Mouse (Mus musculus) neural tube, embryonic 13.5 days (tissue): ENCODE data around the gene Spata13. TPM values are rescaled to one million over a fixed set of nuclear protein-coding genes. Genes with fewer than 3 reads are reported as not detected.

ENCODE experiments used
- ATAC-seq: fragments of 200-750 bp; cut with Nextera tagmentation; 2 replicates; pipeline ENCODE4 v1.8.0; 2017; ENCODE audit warnings: low read depth, mild to moderate bottlenecking, moderate TSS enrichment, moderate library complexity
- H3K27ac ChIP-seq: fragments of 300-500 bp; sonication (generic); replicated peaks from 2 replicates; pipeline ENCODE4 v1.5.1; 2015; ENCODE audit warnings: moderate library complexity, mild to moderate bottlenecking, inconsistent platforms
- H3K27me3 ChIP-seq: fragments of 300-500 bp; sonication (generic); 2 replicates; pipeline ENCODE4 v1.6.1; 2015; ENCODE audit warnings: mild to moderate bottlenecking, inconsistent platforms
- H3K36me3 ChIP-seq: fragments of 300-500 bp; sonication (generic); 2 replicates; pipeline ENCODE4 v1.6.1; 2015; ENCODE audit warnings: mild to moderate bottlenecking, inconsistent platforms
- H3K4me1 ChIP-seq: fragments of 300-500 bp; sonication (generic); replicated peaks from 2 replicates; pipeline ENCODE4 v1.6.1; 2015; ENCODE audit warnings: inconsistent platforms
- H3K4me2 ChIP-seq: fragments of 300-500 bp; sonication (generic); 2 replicates; pipeline ENCODE4 v1.6.1; 2015; ENCODE audit warnings: inconsistent platforms, mild to moderate bottlenecking, moderate library complexity
- H3K4me3 ChIP-seq: fragments of 300-500 bp; sonication (generic); 2 replicates; pipeline ENCODE4 v1.5.1; 2015; ENCODE audit warnings: mild to moderate bottlenecking, inconsistent platforms
- H3K9ac ChIP-seq: fragments of 300-500 bp; sonication (generic); 2 replicates; pipeline ENCODE4 v1.6.1; 2015; ENCODE audit warnings: moderate library complexity, mild to moderate bottlenecking, inconsistent platforms
- H3K9me3 ChIP-seq: fragments of 300-500 bp; sonication (generic); 2 replicates; pipeline ENCODE4 v1.6.1; 2016; ENCODE audit warnings: inconsistent platforms
- WGBS: fragments of 180-500 bp; shearing (Covaris S2); methylation state at CpG from one replicate; pipeline ENCODE4 v1.1.7; 2015; 5-methylcytosine and 5-hydroxymethylcytosine counted together
- polyA plus RNA-seq: library from polyadenylated mRNA; unstranded; fragments of >200 nt; fragmentation: Nextera tagmentation; extraction: Ambion mirVana; gene quantifications from 2 replicates; pipeline ENCODE4 v1.2.1, GENCODE M21; 2015

The Spata13 gene
- polyA plus RNA-seq, 1 experiment from 2014 or later = 22.2 TPM

- no peaks in the 10 kb centered on the region for H3K27me3 ChIP-seq
- peak overlapping the region; percentile 33; the same call in 1 of the 2 replicates for H3K4me2 ChIP-seq
- no peak overlapping the region for H3K9ac ChIP-seq
- no peaks in the 10 kb centered on the region for H3K9me3 ChIP-seq
- H3K4me1 ChIP-seq = peaks cover 58% of the 10 kb centered on the region
- H3K36me3 ChIP-seq = peaks cover 6% of the 10 kb centered on the region; the same call in 1 of the 2 replicates
- no peak overlapping the region for H3K4me3 ChIP-seq
- no peak overlapping the region for H3K27ac ChIP-seq
- no peak for ATAC-seq
- WGBS = 75% methylated on average over 4 of the region's 4 CpGs
Measured at GRCm38 (mm10) chr14:60733706-60734105, 99.9 kb downstream of the Spata13 start.

GRCm38 (mm10) chr14:60735206-60735605 is 101.4 kb downstream of the Spata13 start:
- ATAC-seq = no peak
- no peaks in the 10 kb centered on the region for H3K36me3 ChIP-seq
- 65% methylated on average over 5 of the region's 5 CpGs for WGBS
- peaks cover 68% of the 10 kb centered on the region for H3K4me1 ChIP-seq
- H3K9me3 ChIP-seq = no peaks in the 10 kb centered on the region
- no peak overlapping the region for H3K4me3 ChIP-seq
- no peaks in the 10 kb centered on the region for H3K27me3 ChIP-seq
- H3K9ac ChIP-seq = no peak overlapping the region
- H3K4me2 ChIP-seq = no peak overlapping the region
- H3K27ac ChIP-seq = no peak overlapping the region

GRCm38 (mm10) chr14:60735848-60736547 is 102.2 kb downstream of the Spata13 start:
- Histone ChIP-seq H3K36me3 (no peaks in the 10 kb centered on the region), H3K27ac (peak overlapping the region; percentile 74), H3K9ac (no peak overlapping the region), H3K9me3 (no peaks in the 10 kb centered on the region), H3K4me1 (peaks cover 76% of the 10 kb centered on the region), H3K4me3 (no peak overlapping the region), H3K27me3 (no peaks in the 10 kb centered on the region), H3K4me2 (0 out of 2 replicates have a peak overlapping the region, but pooled peaks have one; percentile 10)
- 59% methylated on average over 13 of the region's 13 CpGs for WGBS
- no peak for ATAC-seq

- H3K4me1 ChIP-seq = peaks cover 83% of the 10 kb centered on the region
- peak overlapping the region; percentile 10; the same call in 1 of the 2 replicates for H3K4me2 ChIP-seq
- no peaks in the 10 kb centered on the region for H3K9me3 ChIP-seq
- no peaks in the 10 kb centered on the region for H3K36me3 ChIP-seq
- WGBS = 5% methylated on average over 4 of the region's 4 CpGs
- no peak overlapping the region for H3K4me3 ChIP-seq
- no peak for ATAC-seq
- H3K27ac ChIP-seq = peak overlapping the region; percentile 74
- no peaks in the 10 kb centered on the region for H3K27me3 ChIP-seq
- no peak overlapping the region for H3K9ac ChIP-seq
Measured at GRCm38 (mm10) chr14:60736591-60737192, 102.9 kb downstream of the Spata13 start.

GRCm38 (mm10) chr14:60737202-60737611 is 103.4 kb downstream of the Spata13 start:
- ATAC-seq = no peak
- no peaks in the 10 kb centered on the region for H3K9me3 ChIP-seq
- H3K4me2 ChIP-seq = no peak overlapping the region
- H3K9ac ChIP-seq = no peak overlapping the region
- H3K36me3 ChIP-seq = no peaks in the 10 kb centered on the region
- H3K27ac ChIP-seq = peak overlapping the region; percentile 74
- no peak overlapping the region for H3K4me3 ChIP-seq
- peaks cover 88% of the 10 kb centered on the region for H3K4me1 ChIP-seq
- WGBS = 19% methylated on average over 7 of the region's 7 CpGs
- no peaks in the 10 kb centered on the region for H3K27me3 ChIP-seq

GRCm38 (mm10) chr14:60738434-60738938 is 104.7 kb downstream of the Spata13 start:
- Histone ChIP-seq H3K36me3 (no peaks in the 10 kb centered on the region), H3K27ac (0 out of 2 replicates have a peak overlapping the region, but pooled peaks have one; percentile 23), H3K9ac (no peak overlapping the region), H3K27me3 (no peaks in the 10 kb centered on the region), H3K9me3 (no peaks in the 10 kb centered on the region), H3K4me1 (peaks cover 87% of the 10 kb centered on the region), H3K4me2 (no peak overlapping the region), H3K4me3 (no peak overlapping the region)
- 66% methylated on average over 10 of the region's 10 CpGs for WGBS
- ATAC-seq = no peak

- Histone ChIP-seq H3K27me3 (no peaks in the 10 kb centered on the region), H3K4me1 (peaks cover 80% of the 10 kb centered on the region), H3K27ac (peak overlapping the region; percentile 56; the same call in 1 of the 2 replicates), H3K9me3 (no peaks in the 10 kb centered on the region), H3K4me2 (no peak overlapping the region), H3K4me3 (no peak overlapping the region), H3K9ac (no peak overlapping the region), H3K36me3 (no peaks in the 10 kb centered on the region)
- 29% methylated on average over 6 of the region's 9 CpGs for WGBS
- no peak for ATAC-seq
Measured at GRCm38 (mm10) chr14:60739155-60739554, 105.4 kb downstream of the Spata13 start.

- H3K27ac ChIP-seq = peak overlapping the region; percentile 56; the same call in 1 of the 2 replicates
- 73% methylated on average over 12 of the region's 12 CpGs for WGBS
Measured at GRCm38 (mm10) chr14:60739616-60740015, 105.8 kb downstream of the Spata13 start.

GRCm38 (mm10) chr14:60740507-60740906 is 106.7 kb downstream of the Spata13 start:
- Histone ChIP-seq H3K4me2 (no peak overlapping the region), H3K9ac (no peak overlapping the region), H3K9me3 (no peaks in the 10 kb centered on the region), H3K27ac (no peak overlapping the region), H3K36me3 (no peaks in the 10 kb centered on the region), H3K4me1 (peaks cover 69% of the 10 kb centered on the region), H3K27me3 (no peaks in the 10 kb centered on the region), H3K4me3 (no peak overlapping the region)
- ATAC-seq = no peak
- 84% methylated on average over 5 of the region's 5 CpGs for WGBS

More at GRCm38 (mm10) chr14:60739616-60740015, 105.8 kb downstream of the Spata13 start:
- Histone ChIP-seq H3K9me3 (no peaks in the 10 kb centered on the region), H3K36me3 (no peaks in the 10 kb centered on the region), H3K4me2 (no peak overlapping the region), H3K27me3 (no peaks in the 10 kb centered on the region), H3K4me3 (no peak overlapping the region), H3K4me1 (peaks cover 78% of the 10 kb centered on the region), H3K9ac (no peak overlapping the region)
- ATAC-seq = no peak

- H3K9me3 ChIP-seq = no peaks in the 10 kb centered on the region
- no peak overlapping the region for H3K9ac ChIP-seq
- no peak overlapping the region for H3K4me2 ChIP-seq
- peak overlapping the region; percentile 63 for H3K27ac ChIP-seq
- no peak overlapping the region for H3K4me3 ChIP-seq
- no peaks in the 10 kb centered on the region for H3K36me3 ChIP-seq
- WGBS = 72% methylated on average over 8 of the region's 8 CpGs
- no peak for ATAC-seq
- H3K27me3 ChIP-seq = no peaks in the 10 kb centered on the region
- H3K4me1 ChIP-seq = peaks cover 64% of the 10 kb centered on the region
Measured at GRCm38 (mm10) chr14:60741033-60741432, 107.2 kb downstream of the Spata13 start.

GRCm38 (mm10) chr14:60741490-60741981 is 107.7 kb downstream of the Spata13 start:
- WGBS = 70% methylated on average over 6 of the region's 6 CpGs
- H3K4me3 ChIP-seq = no peak overlapping the region
- H3K9me3 ChIP-seq = no peaks in the 10 kb centered on the region
- H3K27ac ChIP-seq = peak overlapping the region; percentile 63
- no peak overlapping the region for H3K4me2 ChIP-seq
- 0 out of 2 replicates have a peak, but pooled peaks cover 4% of the 10 kb centered on the region for H3K36me3 ChIP-seq
- H3K4me1 ChIP-seq = peaks cover 59% of the 10 kb centered on the region
- peak; percentile 45; the same call in 1 of the 2 replicates for ATAC-seq
- H3K9ac ChIP-seq = 0 out of 2 replicates have a peak overlapping the region, but pooled peaks have one; percentile 34
- no peaks in the 10 kb centered on the region for H3K27me3 ChIP-seq

- H3K9me3 ChIP-seq = no peaks in the 10 kb centered on the region
- no peak for ATAC-seq
- peaks cover 39% of the 10 kb centered on the region for H3K4me1 ChIP-seq
- WGBS = 75% methylated on average over 9 of the region's 9 CpGs
- peaks cover 19% of the 10 kb centered on the region; the same call in 1 of the 2 replicates for H3K36me3 ChIP-seq
- H3K9ac ChIP-seq = no peak overlapping the region
- no peaks in the 10 kb centered on the region for H3K27me3 ChIP-seq
- no peak overlapping the region for H3K4me2 ChIP-seq
- H3K27ac ChIP-seq = no peak overlapping the region
- H3K4me3 ChIP-seq = no peak overlapping the region
Measured at GRCm38 (mm10) chr14:60743681-60744080, 109.9 kb downstream of the Spata13 start.
